Mouse (Mus musculus) MEL (cell line): ENCODE measurements around the gene Tex46. TPM values are rescaled to one million over a fixed set of nuclear protein-coding genes. Genes with fewer than 3 reads are reported as not detected.

ENCODE experiments used
- DNase-seq: peaks from one replicate; pipeline ENCODE4 v3.0.0; 2011; ENCODE audit warnings: low read depth, low spot score
- H3K27ac ChIP-seq: 2 replicates; pipeline ENCODE4 v1.5.1; 2012; ENCODE audit warnings: low read depth, mild to moderate bottlenecking, control low read depth, low read length, moderate library complexity; ENCODE audit not compliant: control insufficient read depth
- H3K27me3 ChIP-seq, 2 experiments: fragments of 150-350 bp in 1 of 2; sonication (generic) in 1 of 2; 2 replicates each; pipeline ENCODE4 v1.6.1; 2012; ENCODE audit warnings: low read length in 2 of 2, mild to moderate bottlenecking in 2 of 2, improper control_type of control experiment in 1 of 2, moderate library complexity in 1 of 2; ENCODE audit not compliant: insufficient read depth in 2 of 2, control insufficient read depth in 1 of 2
- H3K36me3 ChIP-seq, 2 experiments: 2 replicates each; pipeline ENCODE4 v1.6.1; 2012 to 2014; ENCODE audit warnings: low read length in 2 of 2, improper control_type of control experiment in 1 of 2, inconsistent platforms in 1 of 2, mild to moderate bottlenecking in 1 of 2; ENCODE audit not compliant: insufficient read depth in 2 of 2, control insufficient read depth in 1 of 2
- H3K4me1 ChIP-seq, 2 experiments: fragments of 150-350 bp in 1 of 2; sonication (generic) in 1 of 2; 2 replicates each; pipeline ENCODE4 v1.6.1; 2012; ENCODE audit warnings: low read length in 2 of 2, improper control_type of control experiment in 1 of 2, mild to moderate bottlenecking in 1 of 2; ENCODE audit not compliant: insufficient read depth in 2 of 2, control insufficient read depth in 1 of 2
- H3K4me3 ChIP-seq, 2 experiments: fragments of 150-350 bp in 1 of 2; sonication (generic) in 1 of 2; 2 replicates each; pipeline ENCODE4 v1.5.1; 2012; ENCODE audit warnings: low read depth in 2 of 2, low read length in 2 of 2, mild to moderate bottlenecking in 2 of 2, moderate library complexity in 2 of 2, control low read depth in 1 of 2, improper control_type of control experiment in 1 of 2; ENCODE audit not compliant: control insufficient read depth in 1 of 2, insufficient read depth in 1 of 2
- H3K79me2 ChIP-seq: 2 replicates; pipeline ENCODE4 v1.6.1; 2012; ENCODE audit warnings: mild to moderate bottlenecking, low read length, moderate library complexity; ENCODE audit not compliant: control insufficient read depth, poor library complexity, insufficient read depth
- H3K9ac ChIP-seq: 2 replicates; pipeline ENCODE4 v1.6.1; 2012; ENCODE audit warnings: low read depth, mild to moderate bottlenecking, control low read depth, low read length, moderate library complexity; ENCODE audit not compliant: control insufficient read depth, poor library complexity, severe bottlenecking
- H3K9me3 ChIP-seq: fragments of 150-350 bp; sonication (generic); replicated peaks from 2 replicates; pipeline ENCODE4 v1.6.1; 2012; ENCODE audit warnings: mild to moderate bottlenecking, low read length, improper control_type of control experiment, moderate library complexity; ENCODE audit not compliant: insufficient read depth
- CHD2 ChIP-seq: IDR thresholded peaks from 2 replicates; pipeline ENCODE4 v1.6.1; 2011; ENCODE audit warnings: low read length, improper control_type of control experiment
- CTCF ChIP-seq, 3 experiments: IDR thresholded peaks in 2 of 3; conservative IDR thresholded peaks in 1 of 3; 2 replicates each; pipeline ENCODE4 v1.5.1; 2011 to 2012; ENCODE audit warnings: low read length in 3 of 3, low read depth in 2 of 3, mild to moderate bottlenecking in 2 of 3, improper control_type of control experiment in 1 of 3, inconsistent platforms in 1 of 3, mixed read lengths in 1 of 3, moderate library complexity in 1 of 3; ENCODE audit not compliant: control insufficient read depth in 1 of 3, insufficient read depth in 1 of 3, poor library complexity in 1 of 3, severe bottlenecking in 1 of 3
- EP300 ChIP-seq, 2 experiments: IDR thresholded peaks; 2 replicates each; pipeline ENCODE4 v1.6.1; 2011; ENCODE audit warnings: improper control_type of control experiment in 2 of 2, low read length in 2 of 2, low read depth in 1 of 2, mild to moderate bottlenecking in 1 of 2
- ETS1 ChIP-seq: IDR thresholded peaks from 2 replicates; pipeline ENCODE4 v1.6.1; 2012; ENCODE audit warnings: low read depth, mild to moderate bottlenecking, inconsistent platforms, low read length, improper control_type of control experiment, moderate library complexity
- GABPA ChIP-seq: IDR thresholded peaks from 2 replicates; pipeline ENCODE4 v1.6.1; 2012; ENCODE audit warnings: low read depth, mild to moderate bottlenecking, inconsistent platforms, low read length, improper control_type of control experiment, moderate library complexity
- GATA1 ChIP-seq: IDR thresholded peaks from 2 replicates; pipeline ENCODE4 v1.6.1; 2011; ENCODE audit warnings: low read depth, low read length, improper control_type of control experiment
- HCFC1 ChIP-seq: IDR thresholded peaks from 2 replicates; pipeline ENCODE4 v1.6.1; 2012; ENCODE audit warnings: low read depth, mild to moderate bottlenecking, inconsistent platforms, low read length, improper control_type of control experiment, moderate library complexity
- MAX ChIP-seq: IDR thresholded peaks from 2 replicates; pipeline ENCODE4 v1.6.1; 2011; ENCODE audit warnings: low read length, improper control_type of control experiment
- MAZ ChIP-seq: IDR thresholded peaks from 2 replicates; pipeline ENCODE4 v1.6.1; 2012; ENCODE audit warnings: low read depth, mild to moderate bottlenecking, inconsistent platforms, low read length, improper control_type of control experiment
- MEF2A ChIP-seq: IDR thresholded peaks from 2 replicates; pipeline ENCODE4 v1.6.1; 2014; ENCODE audit warnings: low read depth, mild to moderate bottlenecking, inconsistent platforms, low read length, improper control_type of control experiment; ENCODE audit not compliant: poor library complexity, insufficient replicate concordance, severe bottlenecking; ENCODE audit errors: extremely low read depth
- MXI1 ChIP-seq: IDR thresholded peaks from 2 replicates; pipeline ENCODE4 v1.6.1; 2011; ENCODE audit warnings: mild to moderate bottlenecking, low read depth, low read length, improper control_type of control experiment
- NELFE ChIP-seq: IDR thresholded peaks from 2 replicates; pipeline ENCODE4 v1.6.1; 2011; ENCODE audit warnings: low read depth, low read length, improper control_type of control experiment
- SIN3A ChIP-seq: IDR thresholded peaks from 2 replicates; pipeline ENCODE4 v1.6.1; 2012; ENCODE audit warnings: low read length, improper control_type of control experiment, inconsistent platforms
- SMC3 ChIP-seq: IDR thresholded peaks from 2 replicates; pipeline ENCODE4 v1.6.1; 2011; ENCODE audit warnings: low read depth, low read length, improper control_type of control experiment
- TCF12 ChIP-seq: IDR thresholded peaks from 2 replicates; pipeline ENCODE4 v1.6.1; 2014; ENCODE audit warnings: low read depth, mild to moderate bottlenecking, inconsistent platforms, low read length, improper control_type of control experiment, moderate library complexity
- UBTF ChIP-seq: IDR thresholded peaks from 2 replicates; pipeline ENCODE4 v1.6.1; 2012; ENCODE audit warnings: low read depth, mild to moderate bottlenecking, inconsistent platforms, low read length, improper control_type of control experiment, moderate library complexity, borderline replicate concordance; ENCODE audit not compliant: insufficient read depth
- USF1 ChIP-seq: IDR thresholded peaks from 2 replicates; pipeline ENCODE4 v1.6.1; 2014; ENCODE audit warnings: low read depth, mild to moderate bottlenecking, inconsistent platforms, low read length, improper control_type of control experiment, moderate library complexity
- USF2 ChIP-seq, 2 experiments: IDR thresholded peaks; 2 replicates each; pipeline ENCODE4 v1.6.1; 2011 to 2012; ENCODE audit warnings: improper control_type of control experiment in 2 of 2, low read length in 2 of 2, borderline replicate concordance in 1 of 2, inconsistent platforms in 1 of 2, low read depth in 1 of 2, mild to moderate bottlenecking in 1 of 2; ENCODE audit not compliant: insufficient read depth in 1 of 2
- ZC3H11A ChIP-seq: IDR thresholded peaks from 2 replicates; pipeline ENCODE4 v1.6.1; 2012; ENCODE audit warnings: low read depth, mild to moderate bottlenecking, inconsistent platforms, low read length, improper control_type of control experiment
- ZKSCAN1 ChIP-seq: IDR thresholded peaks from 2 replicates; pipeline ENCODE4 v1.6.1; 2012; ENCODE audit warnings: low read depth, mild to moderate bottlenecking, inconsistent platforms, low read length, improper control_type of control experiment, moderate library complexity
- ZNF384 ChIP-seq: IDR thresholded peaks from 2 replicates; pipeline ENCODE4 v1.6.1; 2012; ENCODE audit warnings: low read depth, mild to moderate bottlenecking, inconsistent platforms, low read length, improper control_type of control experiment
- polyA plus RNA-seq, 2 experiments: library from polyadenylated mRNA; stranded (reverse) in 1 of 2; unstranded in 1 of 2; fragments of >175 nt in 1 of 2; fragments of >200 nt in 1 of 2; gene quantifications; 2 replicates each; pipeline versions ENCODE4 v1.2.1 to v1.2.4; 2012; ENCODE audit warnings: low replicate concordance in 2 of 2, low read depth in 1 of 2; ENCODE audit not compliant: insufficient read length in 2 of 2, insufficient read depth in 1 of 2, missing spikeins in 1 of 2
- total RNA-seq: library from RNA; depleted of rRNA; stranded (reverse); fragments of 300-350 nt; gene quantifications from 2 replicates; pipeline ENCODE4 v1.2.3, GENCODE M21; 2012

Tex46 gene
- total and polyA plus RNA-seq, 3 experiments: not detected

GRCm38 (mm10) chr4:136621956-136622355 lies 11.7 kb downstream of the Tex46 start:
- Histone ChIP-seq H3K36me3 (no peaks in the 10 kb centered on the region), H3K27me3 (no peaks in the 10 kb centered on the region; a peak in 1 of 4 replicates), H3K4me1 (no peaks in the 10 kb centered on the region), H3K9me3 (no peaks in the 10 kb centered on the region), H3K79me2 (no peaks in the 10 kb centered on the region), H3K27ac (no peak overlapping the region), H3K4me3 (no peak overlapping the region), H3K9ac (no peak overlapping the region)
- TF ChIP-seq GATA1: no peak
- no peak for TF ChIP-seq USF1
- TF ChIP-seq TCF12: no peak
- no peak for TF ChIP-seq GABPA
- no peak for TF ChIP-seq EP300 (IDR thresholded peaks at IDR 0.05; ENCODE audit: low read depth in 1 of 2, low read length in 2 of 2)
- no peak for TF ChIP-seq MXI1
- no peak for TF ChIP-seq MAX
- no peak for TF ChIP-seq ZNF384
- TF ChIP-seq MEF2A: no peak
- no peak for TF ChIP-seq HCFC1
- TF ChIP-seq CTCF (IDR thresholded peaks at IDR 0.05 in 2 of 3, conservative IDR thresholded peaks at IDR 0.05 in 1 of 3; ENCODE audit: control insufficient read depth in 1 of 3, insufficient read depth in 1 of 3, low read depth in 2 of 3, low read length in 3 of 3, poor library complexity in 1 of 3, severe bottlenecking in 1 of 3): no peak
- TF ChIP-seq CHD2: no peak
- TF ChIP-seq ZC3H11A: no peak
- no peak for TF ChIP-seq ETS1
- no peak for TF ChIP-seq NELFE
- no peak for TF ChIP-seq UBTF
- TF ChIP-seq USF2 (IDR thresholded peaks at IDR 0.05; ENCODE audit: borderline replicate concordance in 1 of 2, insufficient read depth in 1 of 2, low read depth in 1 of 2, low read length in 2 of 2): no peak
- TF ChIP-seq ZKSCAN1: no peak
- TF ChIP-seq SIN3A: no peak
- DNase-seq: no peak

GRCm38 (mm10) chr4:136622388-136622787 lies 12.2 kb downstream of the Tex46 start, which contains the start of gene Lactbl1:
TSS of gene Lactbl1 (plus strand) at chr4:136622621.
- DNase-seq: no peak

More at GRCm38 (mm10) chr4:136622388-136622787, 12.2 kb downstream of the Tex46 start, which contains the start of gene Lactbl1:
- H3K4me1 ChIP-seq: no peaks in the 10 kb centered on the region
- no peaks in the 10 kb centered on the region; a peak in 1 of 4 replicates for H3K27me3 ChIP-seq
- no peaks in the 10 kb centered on the region for H3K9me3 ChIP-seq
- H3K27ac ChIP-seq: no peak within 1 kb of the TSS
- H3K9ac ChIP-seq: no peak within 1 kb of the TSS
- no peaks in the 10 kb centered on the region for H3K36me3 ChIP-seq
- H3K4me3 ChIP-seq: no peak within 1 kb of the TSS
- no peaks in the 10 kb centered on the region for H3K79me2 ChIP-seq
- TF ChIP-seq EP300 (IDR thresholded peaks at IDR 0.05; ENCODE audit: low read depth in 1 of 2, low read length in 2 of 2) (no peak), ZC3H11A (no peak), MAX (no peak), SMC3 (no peak), UBTF (no peak), MAZ (no peak), USF2 (IDR thresholded peaks at IDR 0.05; ENCODE audit: borderline replicate concordance in 1 of 2, insufficient read depth in 1 of 2, low read depth in 1 of 2, low read length in 2 of 2) (no peak)
- TF ChIP-seq, all 39 proteins: peak for 0
